Mouse (Mus musculus) hindbrain, embryonic 10.5 days (tissue): ENCODE results near the gene 4930404H24Rik. TPM values are rescaled to one million over a fixed set of nuclear protein-coding genes. Genes with fewer than 3 reads are reported as not detected.

Experiments
- DNase-seq: peaks from one replicate; pipeline ENCODE4 v3.0.0-alpha.2; 2017; ENCODE audit warnings: low spot score
- H3K27ac ChIP-seq: fragments of 300-500 bp; sonication (generic); 2 replicates; pipeline ENCODE4 v1.5.1; 2016; ENCODE audit warnings: mild to moderate bottlenecking, moderate library complexity
- H3K27me3 ChIP-seq: fragments of 300-500 bp; sonication (generic); 2 replicates; pipeline ENCODE4 v1.6.1; 2016; ENCODE audit warnings: mild to moderate bottlenecking; ENCODE audit not compliant: poor library complexity, insufficient read depth, severe bottlenecking
- H3K36me3 ChIP-seq: fragments of 300-500 bp; sonication (generic); 2 replicates; pipeline ENCODE4 v1.6.1; 2016; ENCODE audit warnings: mild to moderate bottlenecking, moderate library complexity
- H3K4me1 ChIP-seq: fragments of 300-500 bp; sonication (generic); replicated peaks from 2 replicates; pipeline ENCODE4 v1.6.1; 2016; ENCODE audit warnings: mild to moderate bottlenecking
- H3K4me3 ChIP-seq: fragments of 300-500 bp; sonication (generic); 2 replicates; pipeline ENCODE4 v1.5.1; 2016; ENCODE audit warnings: mild to moderate bottlenecking, moderate library complexity
- H3K9me3 ChIP-seq: fragments of 300-500 bp; sonication (generic); 2 replicates; pipeline ENCODE4 v1.6.1; 2016; ENCODE audit warnings: mild to moderate bottlenecking, moderate library complexity
- WGBS: fragments of 180-500 bp; shearing (Covaris S2); methylation state at CpG from one replicate; pipeline ENCODE4 v1.1.7; 2016; 5-methylcytosine and 5-hydroxymethylcytosine counted together
- polyA plus RNA-seq: library from polyadenylated mRNA; unstranded; fragments of >200 nt; fragmentation: Nextera tagmentation; extraction: Ambion mirVana; gene quantifications from 2 replicates; pipeline ENCODE4 v1.2.1, GENCODE M21; 2016

The 4930404H24Rik gene
- polyA plus RNA-seq, 1 experiment from 2014 or later: not detected

- no peak for DNase-seq
- Histone ChIP-seq H3K27ac (no peak overlapping the region), H3K36me3 (no peaks in the 10 kb centered on the region), H3K27me3 (peaks cover 47% of the 10 kb centered on the region), H3K9me3 (no peaks in the 10 kb centered on the region), H3K4me3 (no peak overlapping the region), H3K4me1 (peaks cover 57% of the 10 kb centered on the region)
- 62% methylated on average over 4 of the region's 4 CpGs for WGBS
These were observed 6.6 kb downstream of the 4930404H24Rik start for GRCm38 (mm10) chr2:153499154-153499553.

- WGBS: 84% methylated on average over 5 of the region's 5 CpGs
- no peaks in the 10 kb centered on the region for H3K9me3 ChIP-seq
- no peak for DNase-seq
- H3K27me3 ChIP-seq: peaks cover 22% of the 10 kb centered on the region
- H3K4me3 ChIP-seq: no peak overlapping the region
- H3K36me3 ChIP-seq: no peaks in the 10 kb centered on the region
- H3K27ac ChIP-seq: no peak overlapping the region
- peaks cover 42% of the 10 kb centered on the region for H3K4me1 ChIP-seq
These were observed 13.8 kb downstream of the 4930404H24Rik start for GRCm38 (mm10) chr2:153506385-153506784.

- peak overlapping the region; percentile 71 for H3K27ac ChIP-seq
These were observed 15.4 kb downstream of the 4930404H24Rik start for GRCm38 (mm10) chr2:153507969-153508368.

GRCm38 (mm10) chr2:153508405-153508804 lies 15.8 kb downstream of the 4930404H24Rik start:
- H3K27me3 ChIP-seq: peaks cover 38% of the 10 kb centered on the region
- peaks cover 56% of the 10 kb centered on the region for H3K4me1 ChIP-seq
- no peaks in the 10 kb centered on the region for H3K9me3 ChIP-seq
- no peak overlapping the region for H3K4me3 ChIP-seq
- H3K27ac ChIP-seq: peak overlapping the region; percentile 71
- WGBS: 67% methylated on average over 3 of the region's 3 CpGs
- no peaks in the 10 kb centered on the region for H3K36me3 ChIP-seq
- no peak for DNase-seq

More at GRCm38 (mm10) chr2:153507969-153508368, 15.4 kb downstream of the 4930404H24Rik start:
- no peak overlapping the region for H3K4me3 ChIP-seq
- H3K27me3 ChIP-seq: peaks cover 37% of the 10 kb centered on the region
- DNase-seq: no peak
- H3K9me3 ChIP-seq: no peaks in the 10 kb centered on the region
- WGBS: 92% methylated on average over 2 of the region's 2 CpGs
- no peaks in the 10 kb centered on the region for H3K36me3 ChIP-seq
- H3K4me1 ChIP-seq: peaks cover 55% of the 10 kb centered on the region

- peaks cover 56% of the 10 kb centered on the region for H3K4me1 ChIP-seq
These were observed 16.8 kb downstream of the 4930404H24Rik start for GRCm38 (mm10) chr2:153509211-153510029.

GRCm38 (mm10) chr2:153510136-153510535 lies 17.5 kb downstream of the 4930404H24Rik start:
- Histone ChIP-seq H3K9me3 (no peaks in the 10 kb centered on the region), H3K27ac (peak overlapping the region; percentile 84), H3K36me3 (no peaks in the 10 kb centered on the region), H3K4me1 (peaks cover 56% of the 10 kb centered on the region), H3K27me3 (peaks cover 38% of the 10 kb centered on the region), H3K4me3 (no peak overlapping the region)
- 85% methylated on average over 8 of the region's 8 CpGs for WGBS
- DNase-seq: no peak

More at GRCm38 (mm10) chr2:153509211-153510029, 16.8 kb downstream of the 4930404H24Rik start:
- peaks cover 38% of the 10 kb centered on the region for H3K27me3 ChIP-seq
- H3K9me3 ChIP-seq: no peaks in the 10 kb centered on the region
- H3K36me3 ChIP-seq: no peaks in the 10 kb centered on the region
- H3K4me3 ChIP-seq: peak overlapping the region; percentile 12
- DNase-seq: peak; percentile 64
- WGBS: 9% methylated on average over 18 of the region's 18 CpGs
- H3K27ac ChIP-seq: peak overlapping the region; percentile 84

GRCm38 (mm10) chr2:153511562-153511961 lies 19.0 kb downstream of the 4930404H24Rik start:
- no peak for DNase-seq
- WGBS: 52% methylated on average over 6 of the region's 6 CpGs
- Histone ChIP-seq H3K9me3 (no peaks in the 10 kb centered on the region), H3K4me1 (peaks cover 59% of the 10 kb centered on the region), H3K27ac (peak overlapping the region; percentile 26; the same call in 1 of the 2 replicates), H3K27me3 (peaks cover 43% of the 10 kb centered on the region), H3K4me3 (no peak overlapping the region), H3K36me3 (no peaks in the 10 kb centered on the region)

GRCm38 (mm10) chr2:153512416-153513323 lies 20.1 kb downstream of the 4930404H24Rik start:
- Histone ChIP-seq H3K27me3 (peaks cover 43% of the 10 kb centered on the region), H3K27ac (peak overlapping the region; percentile 26; the same call in 1 of the 2 replicates), H3K36me3 (no peaks in the 10 kb centered on the region), H3K4me3 (no peak overlapping the region), H3K4me1 (peaks cover 68% of the 10 kb centered on the region), H3K9me3 (no peaks in the 10 kb centered on the region)
- DNase-seq: no peak
- 83% methylated on average over 14 of the region's 14 CpGs for WGBS

GRCm38 (mm10) chr2:153513983-153514382 lies 21.4 kb downstream of the 4930404H24Rik start:
- Histone ChIP-seq H3K9me3 (no peaks in the 10 kb centered on the region), H3K36me3 (no peaks in the 10 kb centered on the region), H3K27me3 (peaks cover 38% of the 10 kb centered on the region), H3K27ac (no peak overlapping the region), H3K4me1 (peaks cover 62% of the 10 kb centered on the region), H3K4me3 (no peak overlapping the region)
- 88% methylated on average over 3 of the region's 3 CpGs for WGBS
- no peak for DNase-seq

GRCm38 (mm10) chr2:153514497-153515380 lies 22.1 kb downstream of the 4930404H24Rik start:
- no peak overlapping the region for H3K4me3 ChIP-seq
- peaks cover 60% of the 10 kb centered on the region for H3K4me1 ChIP-seq
- no peaks in the 10 kb centered on the region for H3K36me3 ChIP-seq
- no peak for DNase-seq
- 79% methylated on average over 14 of the region's 14 CpGs for WGBS
- peaks cover 34% of the 10 kb centered on the region for H3K27me3 ChIP-seq
- no peaks in the 10 kb centered on the region for H3K9me3 ChIP-seq
- no peak overlapping the region for H3K27ac ChIP-seq

GRCm38 (mm10) chr2:153515582-153515981 lies 23.0 kb downstream of the 4930404H24Rik start:
- no peaks in the 10 kb centered on the region for H3K36me3 ChIP-seq
- no peaks in the 10 kb centered on the region for H3K9me3 ChIP-seq
- H3K27me3 ChIP-seq: peaks cover 27% of the 10 kb centered on the region
- peaks cover 60% of the 10 kb centered on the region for H3K4me1 ChIP-seq
- 89% methylated on average over 6 of the region's 6 CpGs for WGBS
- no peak for DNase-seq
- no peak overlapping the region for H3K4me3 ChIP-seq
- H3K27ac ChIP-seq: no peak overlapping the region

- 53% methylated on average over 4 of the region's 4 CpGs for WGBS
- H3K27me3 ChIP-seq: peaks cover 22% of the 10 kb centered on the region; the same call in 1 of the 2 replicates
- H3K9me3 ChIP-seq: no peaks in the 10 kb centered on the region
- H3K4me1 ChIP-seq: peaks cover 66% of the 10 kb centered on the region
- no peaks in the 10 kb centered on the region for H3K36me3 ChIP-seq
- H3K27ac ChIP-seq: peak overlapping the region; percentile 56; the same call in 1 of the 2 replicates
- DNase-seq: no peak
- H3K4me3 ChIP-seq: no peak overlapping the region
These were observed 24.4 kb downstream of the 4930404H24Rik start for GRCm38 (mm10) chr2:153516961-153517360.
